Mouse (Mus musculus) embryo, embryonic 11.5 days (tissue): ENCODE measurements around the gene Nepro.

Experiments
- DNase-seq: peaks from one replicate; pipeline ENCODE4 v3.0.0-alpha.2; 2012; ENCODE audit warnings: low read depth, low spot score

Gene Nepro

GRCm38 (mm10) chr16:44702272-44702671 lies 21.8 kb upstream of the Nepro start:
- DNase-seq = no peak

DNA sequence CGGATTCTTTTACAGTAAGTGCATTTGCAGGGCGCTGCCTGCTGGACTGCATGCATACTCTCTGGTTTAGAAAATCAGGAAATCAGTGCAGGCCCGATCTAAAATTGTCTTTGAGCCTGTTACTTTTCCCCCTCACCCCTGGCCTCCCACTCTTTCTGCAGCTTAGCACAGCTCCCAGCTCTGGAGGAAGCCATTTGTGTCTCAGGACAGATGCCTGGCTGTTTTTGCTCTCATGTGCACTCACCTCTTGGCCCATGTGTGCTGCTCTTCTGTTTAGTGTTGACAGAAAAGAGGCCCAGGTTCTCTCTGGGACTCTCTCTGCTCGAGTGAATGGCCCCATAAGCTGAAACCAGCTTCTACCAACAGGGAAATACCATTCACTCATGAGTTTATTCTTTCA lies 20.6 kb upstream of the Nepro start:
- no peak for DNase-seq

DNA sequence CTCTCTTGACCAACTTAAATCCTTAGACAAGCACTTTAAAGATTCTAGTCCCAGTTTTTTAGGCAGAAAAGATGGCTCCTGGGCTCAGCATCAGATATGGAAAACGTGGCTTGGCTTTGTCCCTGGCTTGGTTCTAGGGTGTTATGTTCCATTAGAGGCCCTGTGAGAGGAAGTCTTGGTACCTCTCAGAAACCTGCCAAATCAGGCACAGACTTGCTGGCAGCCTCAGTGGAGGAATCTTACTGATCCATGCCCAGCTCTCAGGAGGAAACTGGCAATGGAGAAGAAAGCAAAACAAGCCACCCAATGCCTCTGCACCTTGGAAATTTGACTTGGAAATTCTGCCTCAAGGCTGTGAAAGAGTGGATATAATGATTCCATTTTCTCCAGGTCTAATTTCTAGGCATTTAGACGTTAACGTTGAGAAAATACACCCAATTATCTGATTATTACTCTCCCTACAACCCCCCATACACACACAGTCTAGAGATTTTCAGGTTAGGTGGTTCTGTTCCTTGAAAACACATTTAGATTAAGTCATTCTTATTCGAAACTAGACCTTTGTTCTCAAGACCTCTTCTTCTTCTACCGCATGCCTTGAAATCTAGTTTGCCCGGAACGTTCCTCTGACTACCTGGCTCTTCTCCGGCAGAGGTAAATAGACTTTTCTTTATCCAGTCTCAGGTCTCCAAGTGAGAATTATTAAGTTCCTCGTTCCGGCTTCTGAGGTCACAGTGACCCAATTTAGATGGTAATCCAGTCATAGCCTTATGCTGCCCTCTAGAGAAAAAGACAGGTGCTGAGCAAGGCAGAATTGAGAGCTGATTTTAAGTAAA lies 7.6 kb upstream of the Nepro start:
- peak; percentile 38 for DNase-seq

GRCm38 (mm10) chr16:44717141-44717634 lies 6.9 kb upstream of the Nepro start:
- no peak for DNase-seq

- no peak for DNase-seq
Measured at GRCm38 (mm10) chr16:44717838-44718237, 6.3 kb upstream of the Nepro start.

- no peak for DNase-seq
Measured at GRCm38 (mm10) chr16:44719349-44719748, 4.8 kb upstream of the Nepro start.

- no peak for DNase-seq
Measured at GRCm38 (mm10) chr16:44720518-44720917, 3.6 kb upstream of the Nepro start.

DNA sequence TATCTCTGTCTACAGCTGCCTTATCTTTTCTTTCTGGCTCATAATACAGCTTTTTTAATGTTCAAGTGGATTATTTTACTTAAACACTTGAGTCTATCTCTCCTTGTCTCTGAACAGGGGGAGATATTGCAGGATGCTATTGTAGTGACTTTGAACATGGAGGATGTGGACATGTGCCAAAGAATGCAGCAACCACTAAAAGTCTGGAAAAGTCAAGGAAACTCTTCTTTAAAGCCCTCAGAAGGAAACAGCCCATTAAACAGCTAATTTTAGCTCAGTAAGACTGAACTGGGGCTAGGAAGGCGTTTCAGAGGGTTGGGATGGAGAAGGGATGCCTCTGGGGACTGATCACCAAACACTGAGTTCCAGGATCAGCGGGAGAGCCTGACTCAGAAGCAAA lies 1.4 kb upstream of the Nepro start:
- no peak for DNase-seq

- DNase-seq = peak; percentile 49
Measured at GRCm38 (mm10) chr16:44724847-44725246, 746 bp downstream of the Nepro start.

- peak; percentile 65 for DNase-seq
Measured at GRCm38 (mm10) chr16:44725286-44726223, 1.5 kb downstream of the Nepro start.

DNA sequence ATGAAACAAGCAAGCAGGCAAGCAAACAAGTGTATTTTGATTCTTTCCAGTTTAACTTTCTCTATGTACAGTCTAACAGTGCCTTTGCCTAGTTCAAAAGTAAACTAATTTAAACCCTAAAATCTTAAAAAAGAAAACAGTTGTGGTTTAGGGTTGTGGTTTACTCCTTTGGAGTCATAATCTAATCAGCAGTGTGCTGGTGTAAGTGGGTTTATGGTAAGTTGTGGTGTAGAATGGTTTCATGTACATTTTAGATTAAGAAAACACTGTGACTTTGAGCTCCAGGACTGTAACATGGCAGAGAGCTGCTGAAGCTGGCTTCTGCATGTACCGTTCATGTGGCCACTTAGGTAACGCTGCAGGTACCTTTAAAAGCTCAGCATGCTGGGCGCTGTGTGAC lies 3.4 kb downstream of the Nepro start:
- no peak for DNase-seq

DNA sequence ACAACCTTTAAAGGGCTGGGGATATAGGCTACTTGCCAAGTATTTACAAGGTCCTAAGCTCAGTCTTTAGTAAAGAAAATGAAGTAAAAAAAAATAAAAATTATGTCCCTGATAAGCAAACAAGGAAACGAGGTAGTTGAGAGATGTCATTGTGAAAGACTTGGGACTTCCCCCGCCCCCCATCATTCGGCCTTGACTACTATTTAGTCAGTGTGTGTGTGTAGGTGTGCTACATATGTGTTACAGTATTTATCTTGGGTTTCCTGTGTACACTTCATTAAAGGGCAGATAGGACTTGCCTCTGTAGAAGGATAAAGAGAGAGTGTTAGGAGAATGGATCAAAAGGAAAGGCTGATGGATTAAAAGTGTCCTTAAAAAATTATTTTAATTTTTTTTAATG lies 10.0 kb downstream of the Nepro start:
- no peak for DNase-seq

- DNase-seq = no peak
Measured at GRCm38 (mm10) chr16:44735676-44736075, 11.6 kb downstream of the Nepro start.

DNA sequence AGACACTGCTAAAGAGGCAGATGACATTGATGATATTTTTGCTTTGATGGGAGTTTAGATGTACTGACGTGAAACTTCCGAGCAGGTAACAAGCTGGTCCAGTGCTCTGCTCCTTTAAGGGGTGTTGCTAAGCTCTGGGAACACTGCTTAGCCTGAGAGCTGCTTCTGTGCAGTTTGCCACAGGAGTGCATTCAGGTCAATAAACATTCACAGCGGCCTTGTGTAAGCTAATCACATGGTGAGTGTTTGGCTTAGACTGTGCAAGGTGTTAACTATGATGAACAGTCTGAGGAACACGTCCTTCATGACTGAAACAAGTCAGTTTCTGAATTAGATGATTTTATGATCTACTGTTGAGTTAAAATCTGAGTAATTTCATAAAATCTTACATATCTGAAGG lies 12.0 kb downstream of the Nepro start:
- DNase-seq = no peak

DNA sequence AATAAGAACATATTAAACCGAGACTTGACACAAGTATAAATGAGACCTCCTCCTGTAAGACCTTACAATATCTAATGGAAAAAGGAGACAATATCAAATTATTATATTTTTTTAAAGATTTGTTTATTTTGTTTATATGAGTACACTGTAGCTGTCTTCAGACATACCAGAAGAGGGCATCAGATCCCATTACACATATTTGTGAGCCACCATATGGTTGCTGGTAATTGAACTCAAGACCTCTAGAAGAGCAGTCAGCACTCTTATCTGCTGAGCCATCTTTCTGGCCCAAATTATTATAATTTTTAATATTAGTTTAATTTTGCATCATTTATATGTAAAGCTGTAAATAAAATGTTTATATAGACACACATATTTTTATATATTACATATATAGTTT lies 18.7 kb downstream of the Nepro start:
- DNase-seq = no peak

DNA sequence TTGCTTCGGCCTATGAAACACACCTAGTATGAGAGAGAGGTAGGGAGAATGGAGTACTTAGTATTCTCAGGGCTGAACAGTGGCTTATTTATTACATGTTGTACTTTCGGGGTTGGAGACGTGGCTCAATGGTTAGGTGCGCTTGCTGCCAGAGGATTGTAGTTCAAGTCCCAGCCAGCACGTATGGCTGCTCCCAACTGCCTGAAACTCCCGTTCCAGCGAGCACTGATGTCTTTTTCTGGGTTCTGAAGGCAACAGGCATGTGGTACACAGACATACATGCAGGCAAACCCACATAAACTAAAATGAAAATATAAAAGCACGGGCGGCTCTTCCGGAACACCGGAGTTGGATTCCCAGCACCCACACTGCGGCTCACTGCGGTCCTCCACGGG lies 21.4 kb downstream of the Nepro start:
- DNase-seq = no peak

DNA sequence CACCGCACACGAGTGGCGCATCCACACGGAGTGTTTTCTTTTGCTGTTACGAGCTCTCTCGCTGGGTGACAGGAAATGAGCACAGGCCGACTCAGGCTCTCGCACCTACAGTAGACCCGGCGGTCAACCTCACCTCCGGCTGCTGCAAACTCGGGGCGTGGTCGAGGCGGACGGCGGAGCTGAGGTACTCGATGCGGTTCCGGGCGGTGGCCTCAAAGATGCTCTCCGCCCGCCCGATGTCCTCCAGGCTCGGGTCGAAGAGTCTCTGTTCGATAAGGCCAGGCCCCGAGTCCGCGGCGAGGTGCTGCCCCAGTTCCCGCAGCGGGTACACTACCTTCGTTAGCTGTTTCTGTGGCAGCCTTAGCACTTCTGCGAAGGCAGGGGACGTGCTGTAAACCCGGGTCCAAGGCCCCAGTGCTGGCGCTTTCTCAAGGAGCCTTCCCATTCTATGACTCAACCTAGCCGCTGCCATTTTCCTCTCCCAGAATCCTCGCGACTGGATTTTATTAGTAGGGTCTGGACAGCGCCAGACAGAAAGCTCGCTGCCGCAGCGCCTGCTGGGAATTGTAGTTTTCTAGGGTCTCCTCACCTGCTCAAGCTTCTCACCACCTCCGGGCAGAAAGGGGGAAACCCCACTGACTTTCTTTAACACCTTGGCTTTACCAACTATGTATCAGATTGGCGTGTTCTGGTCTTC lies 21.9 kb downstream of the Nepro start, which contains the start of gene Gtpbp8:
TSS of gene Gtpbp8 (minus strand) at position 498 of the 697 bp plus-strand sequence.
- DNase-seq = peak; percentile 75

- no peak for DNase-seq
Measured at GRCm38 (mm10) chr16:44748007-44748406, 23.9 kb downstream of the Nepro start.

DNA sequence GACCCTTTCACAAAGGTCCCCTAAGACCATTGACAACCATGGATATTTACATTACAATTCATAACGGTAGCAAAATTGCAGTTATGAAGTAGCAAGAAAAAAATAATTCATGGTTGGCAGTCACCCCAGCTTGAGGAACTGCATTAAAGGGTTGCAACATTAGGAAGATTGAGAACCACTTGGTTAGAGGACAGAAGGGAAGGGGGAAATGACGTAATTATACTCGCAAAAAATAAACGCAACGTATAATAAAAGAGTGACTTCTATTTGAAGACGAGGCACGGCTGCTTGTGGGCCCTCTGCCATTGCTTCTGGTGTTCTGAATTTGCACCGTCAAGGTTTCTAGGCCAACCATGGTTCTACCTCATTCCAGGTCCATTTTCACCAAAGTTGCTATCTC lies 33.6 kb downstream of the Nepro start:
- no peak for DNase-seq

GRCm38 (mm10) chr16:44761811-44762210 lies 37.7 kb downstream of the Nepro start:
- DNase-seq = no peak

GRCm38 (mm10) chr16:44765555-44766319 lies 41.6 kb downstream of the Nepro start, which contains the start of gene Cd200r1:
Gene Cd200r1, plus strand, starts transcription at chr16:44765736.
- DNase-seq = no peak
